Mouse (Mus musculus): Measurements from ENCODE around the gene Tdrd12.
"Not testable (repeated sequence)": the region's sequence is repeated elsewhere in the genome, so short reads cannot be mapped to it uniquely, and the experiment has no call there.

Tdrd12 gene

DNA sequence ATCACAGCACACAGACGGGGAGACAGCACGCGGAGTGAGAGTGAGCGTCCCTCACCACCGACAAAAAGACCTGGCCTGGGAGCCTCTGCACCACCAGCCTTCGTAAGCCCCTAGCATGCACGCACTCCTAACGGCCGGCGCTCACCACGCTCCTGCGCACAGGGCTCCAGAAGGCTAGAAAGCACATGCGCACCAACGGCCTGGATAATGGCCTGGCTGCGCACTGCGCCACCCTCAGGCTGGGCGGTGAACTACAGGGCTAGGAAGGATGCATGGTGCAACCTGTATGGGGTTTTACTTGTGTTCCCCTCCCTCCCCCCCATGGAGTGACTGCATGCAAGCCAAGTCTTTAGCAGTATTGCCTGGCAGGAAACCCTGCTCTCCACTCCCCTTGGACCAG is at the start of gene Tdrd12:
Tdrd12 (minus strand) TSS at position 184 of the 400 bp plus-strand sequence.
- in situ Hi-C loops (cut with MseI, MboI), result no loop called here

DNA sequence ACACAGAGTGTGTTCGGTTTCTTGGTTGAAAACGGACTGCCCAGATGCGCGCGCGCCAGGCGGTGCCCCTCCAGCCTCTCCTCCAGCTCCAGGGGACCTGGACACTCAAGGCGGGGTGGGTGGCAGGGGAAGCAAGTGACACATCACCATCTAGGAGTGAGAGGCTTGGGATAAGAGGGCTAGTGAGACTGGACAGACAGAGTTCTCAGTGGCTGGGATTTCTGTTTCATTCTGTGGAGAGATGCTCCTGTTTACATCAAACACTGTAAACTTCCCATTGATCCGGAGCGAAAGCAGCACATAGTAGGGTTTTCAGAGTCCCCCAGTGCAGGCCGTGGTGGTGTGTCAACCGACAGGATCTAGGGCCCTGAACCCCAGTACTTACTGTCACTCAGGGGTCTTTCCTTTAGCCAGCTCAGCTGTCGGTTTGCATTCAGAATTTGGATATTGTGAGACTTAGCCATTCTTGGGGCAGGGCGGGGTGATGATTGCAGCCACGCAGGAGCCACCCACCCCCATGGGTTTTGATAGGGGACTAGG is 49.4 kb upstream of the Tdrd12 start:
- in situ Hi-C loops (cut with MseI, MboI), result no loop called here

DNA sequence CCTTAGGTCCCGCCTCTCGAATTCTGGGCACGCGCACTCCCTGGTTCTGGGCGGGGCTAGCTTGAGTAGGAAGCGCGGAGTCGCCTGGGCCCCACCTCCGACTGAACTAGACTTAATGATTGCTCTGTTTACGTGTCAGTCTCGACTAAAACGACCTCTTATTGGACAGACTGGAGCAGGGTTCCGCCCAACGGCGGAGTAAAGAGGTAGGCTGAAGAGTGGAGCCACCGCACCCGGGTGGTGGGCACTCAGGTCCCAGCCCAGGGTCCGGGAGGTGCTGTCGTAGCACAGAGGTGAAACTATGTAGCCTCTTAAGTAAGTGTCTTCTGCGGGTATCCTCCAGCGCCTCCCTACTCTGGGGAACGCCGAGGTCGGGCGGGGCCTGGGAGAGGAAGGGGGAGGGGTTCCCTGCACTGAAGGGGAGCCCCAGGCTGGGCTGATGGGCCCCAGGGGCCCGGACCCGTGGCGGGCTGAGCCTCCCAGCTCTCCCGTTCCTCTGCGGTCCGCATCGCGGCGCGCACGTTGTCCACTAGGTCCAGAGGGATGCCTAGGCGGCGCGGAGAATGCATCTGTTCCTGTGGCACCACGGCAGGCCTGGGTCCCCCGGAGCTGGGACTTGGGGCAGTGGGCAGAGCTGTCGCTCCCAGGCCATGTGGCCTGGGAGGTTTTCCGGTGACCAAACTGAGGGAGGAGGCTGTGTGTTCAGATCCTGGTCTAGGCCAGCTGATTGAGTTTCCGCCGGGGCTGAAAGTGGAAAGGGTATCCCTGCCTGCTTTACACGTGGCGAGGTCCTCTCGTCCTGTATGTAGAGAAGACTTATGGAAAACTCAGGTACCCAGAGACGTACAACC is 48.7 kb upstream of the Tdrd12 start, which contains the start of gene Ankrd27:
Ankrd27 (plus strand) TSS at position 190 of the 851 bp plus-strand sequence.
- in situ Hi-C loops (cut with MseI, MboI), result no loop called here

DNA sequence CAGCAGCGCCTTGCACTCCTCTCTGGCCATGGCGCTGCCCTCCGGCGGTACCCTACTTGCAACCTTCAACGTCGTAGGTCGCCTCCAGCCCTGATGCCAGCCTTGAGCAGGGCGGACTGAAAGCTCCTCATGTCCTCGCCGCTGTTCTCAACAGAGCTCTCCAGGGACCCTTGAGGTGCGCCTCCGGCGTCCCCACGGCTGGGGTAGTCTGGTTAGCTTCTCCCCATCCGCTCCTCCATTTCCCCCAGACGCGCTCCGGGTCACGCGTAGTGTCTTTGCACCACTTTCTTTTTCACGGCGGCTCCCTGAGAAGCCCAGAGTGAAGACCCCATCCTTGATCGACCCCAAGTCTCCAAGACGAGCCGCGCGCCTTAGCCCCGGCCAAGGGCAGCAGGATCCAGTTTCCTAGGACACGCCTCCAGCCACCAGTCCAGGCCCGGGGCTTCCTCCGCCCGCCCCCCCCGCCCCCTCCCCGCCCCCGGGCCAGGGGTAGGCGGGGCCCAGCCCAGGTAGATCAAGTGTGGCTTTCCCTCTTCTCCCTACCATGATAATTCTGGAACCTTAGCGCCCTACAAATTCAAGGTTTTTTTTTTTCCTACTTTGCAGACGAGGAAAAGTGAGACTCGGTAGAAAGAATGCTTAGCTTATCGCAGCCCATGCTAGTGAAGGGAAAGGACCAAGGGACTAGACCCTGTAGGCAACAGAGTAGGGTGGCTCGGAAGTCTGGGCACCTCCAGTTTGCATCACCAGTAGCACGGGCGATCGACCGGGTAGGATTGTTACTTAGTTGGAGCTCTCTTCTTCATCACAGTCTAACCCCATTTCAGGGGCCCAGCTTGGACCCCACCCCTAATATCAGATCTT is 47.9 kb upstream of the Tdrd12 start, which contains the start of gene Rgs9bp:
Rgs9bp (minus strand) TSS at position 392 of the 864 bp plus-strand sequence.
- in situ Hi-C loops (cut with MseI, MboI), result no loop called here

DNA sequence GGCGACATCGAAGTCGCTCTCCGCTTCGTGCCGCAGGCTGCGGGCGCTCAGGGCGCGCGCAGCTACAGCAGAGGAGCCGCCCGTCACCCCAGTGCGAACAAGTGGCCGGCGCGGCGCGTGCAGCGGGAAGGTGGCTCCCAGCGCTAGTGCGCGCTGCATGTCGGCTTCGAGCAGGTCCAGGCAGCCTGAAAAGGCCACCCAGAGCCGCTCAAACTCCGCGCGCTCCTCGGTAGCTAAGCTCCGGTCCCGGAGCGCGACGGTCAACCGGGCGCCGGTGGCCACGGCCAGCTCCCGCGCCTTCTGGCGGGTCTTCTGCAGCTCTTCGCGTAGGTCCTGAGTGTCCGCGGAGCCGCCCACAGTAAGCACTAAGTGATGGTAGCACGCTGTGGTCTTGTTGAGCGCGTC is 47.2 kb upstream of the Tdrd12 start:
- in situ Hi-C loops (cut with MseI, MboI), result no loop called here

DNA sequence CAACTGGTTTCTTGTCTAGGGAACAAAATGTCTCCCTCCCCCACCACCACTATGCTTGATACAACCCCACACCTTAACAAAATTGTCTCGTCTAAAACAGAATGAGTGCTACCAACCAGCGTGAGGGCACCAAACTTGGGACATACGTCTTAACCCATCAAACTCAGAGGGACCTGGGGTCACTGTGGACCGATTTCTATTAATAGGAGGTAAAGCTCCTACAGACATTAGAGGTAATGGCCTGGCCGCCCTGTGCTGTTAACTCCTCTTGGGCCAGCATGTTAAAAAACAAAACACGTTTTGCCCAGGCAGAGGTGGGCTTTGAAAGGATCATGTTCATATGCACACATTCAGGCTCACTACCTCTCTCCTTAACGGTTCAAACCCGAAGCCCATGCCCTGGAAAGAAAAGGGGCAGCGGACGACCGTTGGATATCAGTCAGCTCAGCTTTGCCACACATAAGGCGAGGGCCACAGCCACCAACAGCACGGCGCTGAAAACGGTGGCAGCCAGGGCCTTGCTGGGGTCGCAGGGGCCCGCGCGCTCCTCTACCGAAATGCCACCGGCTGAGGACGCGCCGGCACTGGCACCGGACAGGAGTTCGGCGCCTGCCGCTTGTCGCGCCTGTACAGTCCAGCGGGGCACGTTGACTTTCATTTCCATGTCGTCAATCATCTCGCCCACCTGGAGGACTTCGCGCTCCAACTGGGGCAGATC is 46.7 kb upstream of the Tdrd12 start:
- in situ Hi-C loops (cut with MseI, MboI), result no loop called here

DNA sequence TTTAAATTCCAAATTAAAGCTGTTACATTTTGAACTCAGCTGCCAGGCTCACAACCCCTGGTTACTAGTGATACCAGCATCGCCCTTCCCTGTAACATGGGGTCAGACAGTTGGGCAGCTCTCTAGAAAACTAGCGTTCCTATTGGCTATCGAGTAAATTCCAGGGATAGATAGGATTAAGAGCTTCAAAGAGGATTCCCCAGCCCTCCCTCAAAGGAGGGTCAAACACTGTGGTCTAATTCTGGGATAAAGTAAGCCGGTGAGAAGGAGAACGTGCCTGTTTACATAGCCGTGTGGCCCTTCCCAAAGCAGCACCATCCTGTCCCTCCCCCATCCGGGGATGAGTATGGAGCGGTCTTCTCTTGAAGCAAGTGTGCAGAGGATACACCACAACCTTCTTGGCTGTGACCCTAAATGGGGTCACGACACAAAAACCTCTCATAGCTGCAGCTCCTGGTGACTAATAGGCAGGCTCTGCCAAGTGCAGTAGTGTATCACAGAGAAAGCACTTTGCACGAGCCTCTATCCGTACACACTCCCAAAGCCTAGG is 46.0 kb upstream of the Tdrd12 start:
- in situ Hi-C loops (cut with MseI, MboI), result no loop called here

DNA sequence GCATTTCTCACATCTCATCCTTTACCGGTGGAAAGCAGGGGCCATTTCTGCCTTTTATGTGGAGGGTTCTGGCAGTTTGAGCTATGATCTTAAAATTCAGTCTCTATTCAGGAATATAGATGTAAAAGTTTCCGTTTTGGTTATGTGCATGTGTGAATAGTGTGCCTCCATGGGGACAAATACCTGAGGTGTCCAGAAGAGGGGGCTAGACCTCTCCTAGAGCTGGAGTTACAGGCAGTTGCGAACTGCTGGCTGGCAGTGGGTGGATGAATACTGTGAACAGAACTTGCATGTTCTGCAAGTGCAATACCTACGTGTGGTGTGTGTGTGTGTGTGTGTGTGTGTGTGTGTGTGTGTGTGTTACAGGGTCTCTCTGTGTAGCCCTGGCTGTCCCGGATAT is 45.2 kb upstream of the Tdrd12 start:
- in situ Hi-C loops (cut with MseI, MboI), result no loop called here

DNA sequence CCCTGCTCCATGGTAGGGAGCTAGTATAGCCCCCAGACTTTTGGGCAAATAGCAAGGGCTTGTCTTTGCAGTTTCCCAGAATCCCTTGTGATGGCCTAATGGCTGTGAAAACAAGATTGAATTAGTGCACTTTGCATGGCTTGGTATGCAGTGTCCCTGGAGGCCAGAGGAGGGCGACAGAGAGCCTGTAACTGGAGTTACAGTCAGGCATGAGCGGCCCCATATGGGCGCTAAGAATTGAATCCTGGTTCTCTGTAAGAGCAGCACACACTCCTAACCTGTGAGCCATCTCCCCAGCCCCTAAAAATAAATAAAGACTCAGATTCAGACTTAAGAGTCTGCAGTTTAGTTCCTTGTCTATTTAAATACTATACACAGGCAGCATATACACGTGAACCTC is 42.3 kb upstream of the Tdrd12 start:
- in situ Hi-C loops (cut with MseI, MboI), result no loop called here

DNA sequence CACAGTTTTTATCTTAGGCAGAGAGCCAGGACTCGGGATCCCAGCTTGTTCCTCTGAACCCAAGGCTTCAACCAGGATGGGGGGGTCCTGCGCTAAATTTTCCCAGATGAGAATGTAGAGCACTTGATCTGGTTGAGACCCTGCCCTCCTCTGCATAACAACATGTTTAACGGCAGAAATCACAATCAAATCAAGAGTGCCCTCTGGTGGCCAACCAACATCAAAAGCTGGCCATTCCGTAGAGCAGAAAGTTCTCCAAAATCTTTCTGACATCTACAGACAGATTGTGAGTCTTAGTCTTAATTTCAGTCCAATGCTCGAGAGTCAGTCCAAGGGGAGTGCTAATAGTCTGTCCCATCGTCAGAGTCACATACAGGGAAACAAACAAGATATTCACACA is 33.3 kb upstream of the Tdrd12 start:
- in situ Hi-C loops (cut with MseI, MboI), result not testable (repeated sequence)

DNA sequence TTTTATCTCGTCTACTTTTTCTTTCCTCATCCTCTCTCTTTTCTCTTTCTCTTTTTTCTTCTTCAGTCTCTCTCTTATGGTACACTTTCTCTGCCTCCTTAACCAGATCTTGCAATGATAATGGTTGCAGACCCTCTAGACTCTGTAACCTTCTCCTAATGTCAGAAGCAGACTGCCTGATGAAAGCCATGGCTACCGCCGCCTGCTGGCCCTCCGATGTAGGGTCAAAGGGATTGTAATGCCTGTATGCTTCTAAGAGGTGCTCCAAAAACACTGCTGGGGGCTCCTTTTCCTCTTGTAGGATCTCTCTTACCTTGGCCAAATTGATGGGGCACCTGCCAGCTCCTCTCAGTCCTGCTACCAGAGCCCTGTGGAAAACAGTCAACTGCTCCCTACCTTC is 32.2 kb upstream of the Tdrd12 start:
- in situ Hi-C loops (cut with MseI, MboI), result not testable (repeated sequence)

DNA sequence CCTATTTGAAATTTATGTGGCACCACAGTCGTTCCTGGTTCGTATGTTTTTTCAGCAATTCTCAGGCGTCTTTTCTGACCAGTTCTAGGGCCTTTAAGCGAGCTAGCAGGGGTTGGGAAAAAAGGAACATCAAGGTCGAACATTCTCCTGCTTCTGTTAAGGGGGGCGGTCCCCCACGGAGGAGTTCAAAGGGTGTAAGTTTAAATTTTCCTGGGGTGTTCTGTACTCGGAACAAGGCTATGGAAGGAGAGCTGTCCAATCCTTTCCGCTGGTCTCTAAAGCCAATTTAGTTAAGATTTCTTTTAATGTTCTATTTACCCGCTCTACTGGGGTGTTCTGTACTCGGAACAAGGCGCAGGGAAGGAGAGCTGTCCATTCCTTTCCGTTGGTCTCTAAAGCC is 28.4 kb upstream of the Tdrd12 start:
- in situ Hi-C loops (cut with MseI, MboI), result not testable (repeated sequence)

DNA sequence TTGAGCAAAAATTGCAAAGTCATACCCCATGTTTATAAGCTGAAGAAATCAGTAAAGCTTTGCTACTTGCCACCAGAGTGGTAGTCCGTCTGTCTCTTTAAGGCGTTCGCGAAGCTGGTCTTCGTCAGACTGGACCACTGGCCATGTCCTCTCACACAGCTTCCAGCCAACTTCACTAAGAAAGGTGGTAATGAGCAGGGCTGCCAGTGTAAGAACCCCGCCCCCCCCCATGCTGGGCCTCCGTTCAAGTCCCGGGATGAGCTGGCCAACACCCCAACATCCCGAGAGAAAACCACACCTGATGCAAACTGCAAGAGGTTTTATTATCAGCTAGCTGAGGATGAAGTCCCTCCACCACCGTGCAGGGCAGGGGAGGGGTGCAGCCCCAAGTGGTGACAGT is 27.3 kb upstream of the Tdrd12 start:
- in situ Hi-C loops (cut with MseI, MboI), result not testable (repeated sequence)

DNA sequence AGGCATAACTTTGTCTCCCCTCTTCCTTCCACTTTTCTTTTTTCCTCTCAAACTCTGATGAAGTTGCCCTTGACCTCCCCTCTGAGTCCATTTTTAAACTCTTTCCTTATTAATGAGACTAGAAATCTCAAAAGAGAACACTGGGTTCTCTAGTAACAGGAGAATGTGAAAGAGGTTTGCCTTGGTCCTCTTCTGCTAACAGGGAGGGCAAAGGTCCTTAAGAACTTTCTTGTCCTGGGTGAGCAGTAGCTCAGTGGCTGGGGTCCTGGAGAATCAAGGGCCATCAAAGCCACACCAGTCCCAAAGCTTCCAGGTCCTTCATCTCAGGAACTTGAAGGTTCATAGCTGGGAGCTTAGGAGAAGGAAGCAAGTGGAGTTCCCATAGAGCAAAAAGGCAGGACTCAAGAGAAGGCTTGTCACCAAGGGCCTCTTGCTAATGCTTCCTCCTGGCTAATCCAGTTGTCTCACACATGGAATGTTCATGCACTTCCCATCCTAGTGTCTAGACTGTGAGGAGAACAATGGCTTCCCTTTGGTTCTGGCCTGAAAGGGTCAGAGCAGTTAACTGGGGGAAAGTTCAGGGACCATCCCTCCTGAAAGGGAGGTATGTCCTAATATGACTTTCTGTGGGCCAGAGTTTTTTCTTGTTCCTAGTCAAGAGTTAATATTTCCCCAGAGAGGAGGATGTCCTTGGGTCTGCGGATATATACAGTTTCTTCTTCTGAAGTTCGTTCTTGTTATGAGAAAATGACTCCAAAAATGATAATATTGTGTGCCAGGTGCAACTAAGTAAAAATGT is 26.7 kb upstream of the Tdrd12 start:
- in situ Hi-C loops (cut with MseI, MboI), result no loop called here

DNA sequence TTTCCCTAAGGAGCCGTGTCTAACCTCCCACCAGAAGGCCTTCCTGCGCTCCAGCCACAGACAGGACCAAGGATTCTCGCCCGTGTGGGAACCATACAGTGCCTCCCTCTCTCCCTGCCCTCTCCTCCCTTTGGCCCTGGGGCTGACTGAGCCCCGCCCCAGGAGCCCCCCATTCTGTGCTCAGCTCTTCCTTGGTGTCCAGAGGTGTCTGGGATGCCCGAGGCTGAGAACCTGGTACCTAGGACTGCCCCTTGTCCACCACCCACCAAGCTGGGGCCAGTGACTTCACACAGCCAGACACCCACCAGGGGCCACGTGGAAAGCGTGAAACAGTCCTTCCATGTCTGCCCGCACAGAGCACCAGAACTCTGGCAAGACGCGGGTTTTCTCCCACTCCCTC is 25.5 kb upstream of the Tdrd12 start:
- in situ Hi-C loops (cut with MseI, MboI), result no loop called here

DNA sequence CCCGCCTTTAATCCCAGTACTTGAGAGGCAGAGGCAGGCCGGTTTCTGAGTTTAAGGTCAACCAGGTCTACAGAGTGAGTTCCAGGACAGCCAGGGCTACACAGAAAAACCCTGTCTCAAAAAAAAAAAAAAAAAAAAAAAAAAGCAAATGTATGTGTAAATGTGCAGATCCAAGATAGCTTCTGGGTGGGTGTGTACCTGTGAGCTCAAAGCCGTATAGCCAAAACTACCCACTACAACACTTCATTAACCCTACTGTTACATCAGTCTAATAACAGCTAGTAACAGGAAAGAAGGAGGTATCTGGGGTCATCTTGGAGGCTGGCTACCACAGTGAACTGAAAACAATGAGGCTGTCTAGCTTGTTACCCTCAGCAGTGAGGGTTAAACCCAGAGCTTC is 22.3 kb upstream of the Tdrd12 start:
- in situ Hi-C loops (cut with MseI, MboI), result no loop called here

DNA sequence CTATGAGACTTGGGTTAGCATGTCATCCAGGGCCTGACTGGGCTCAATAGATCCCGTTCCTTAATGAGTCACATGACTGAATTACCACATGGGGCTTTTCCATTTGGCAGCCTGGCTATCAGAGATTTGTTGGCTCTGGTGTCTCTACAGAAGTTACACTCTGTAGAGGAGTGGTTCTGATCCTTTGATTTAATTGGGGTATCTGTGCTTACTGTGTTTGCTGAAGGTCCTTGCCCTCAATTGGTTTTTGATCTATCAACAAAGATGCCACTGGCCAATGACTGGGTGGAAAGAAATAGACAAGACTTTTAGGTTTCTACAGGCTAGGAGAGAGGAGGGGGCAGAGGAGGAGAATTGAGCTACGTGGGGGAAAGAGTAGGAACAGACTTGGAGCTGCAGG is 21.1 kb upstream of the Tdrd12 start:
- in situ Hi-C loops (cut with MseI, MboI), result no loop called here

DNA sequence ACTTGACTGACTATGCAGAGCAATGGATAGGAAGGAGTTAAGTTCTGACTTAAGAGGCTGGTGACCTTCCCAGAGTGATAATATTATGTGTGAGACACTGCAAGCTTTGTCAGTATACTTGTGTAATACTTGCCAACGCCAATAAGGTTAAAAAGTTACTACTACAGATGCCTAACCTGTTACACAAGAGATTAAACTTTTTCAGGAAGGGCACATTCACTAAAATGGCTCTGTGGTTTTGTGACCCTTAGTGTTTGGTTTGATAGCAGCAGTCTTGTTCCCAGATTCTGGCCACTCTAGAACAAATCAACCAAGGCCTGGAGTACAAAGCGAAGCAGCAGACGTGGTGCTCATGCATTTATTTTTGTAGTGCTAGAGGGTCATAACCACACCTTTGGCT is 20.0 kb upstream of the Tdrd12 start:
- in situ Hi-C loops (cut with MseI, MboI), result no loop called here

DNA sequence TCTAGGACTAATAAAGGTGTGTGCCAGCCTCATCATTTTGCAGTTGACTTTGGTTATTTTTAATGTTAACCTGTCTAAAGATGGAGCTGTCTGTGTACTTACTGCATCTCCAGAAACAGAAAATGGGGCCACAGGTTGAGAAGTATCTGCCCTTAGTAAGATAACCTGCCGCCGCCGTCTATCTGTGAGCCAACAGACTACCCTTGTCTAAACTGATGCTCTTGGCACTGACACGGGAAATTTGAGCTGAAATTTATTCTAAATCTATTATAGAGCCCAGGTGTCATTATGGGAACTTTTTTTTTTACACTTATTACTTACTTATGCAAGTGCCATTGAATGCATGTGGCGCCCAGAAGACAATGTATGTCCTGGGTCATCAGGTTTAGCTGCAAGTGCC is 19.4 kb upstream of the Tdrd12 start:
- in situ Hi-C loops (cut with MseI, MboI), result no loop called here

DNA sequence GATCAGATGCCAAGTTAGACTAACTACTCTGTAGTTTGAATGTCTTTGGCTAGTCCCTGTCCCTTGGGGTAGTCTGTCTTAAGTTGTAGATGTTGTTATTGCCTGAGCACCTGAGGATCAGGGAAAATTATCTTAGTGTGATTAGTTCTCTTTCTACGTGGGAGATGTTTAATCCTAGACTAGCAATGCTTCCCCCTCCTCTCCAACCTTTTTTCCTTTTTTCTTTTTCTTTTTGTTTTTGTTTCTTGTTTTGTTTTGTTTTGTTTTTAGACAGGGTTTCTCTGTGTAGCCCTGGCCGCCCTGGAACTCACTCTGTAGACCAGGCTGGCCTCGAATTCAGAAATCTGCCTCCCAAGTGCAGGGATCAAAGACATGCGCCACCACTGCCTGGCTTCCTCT is 18.7 kb upstream of the Tdrd12 start, which contains the start of gene Nudt19:
Nudt19 (minus strand) TSS at position 100 of the 399 bp plus-strand sequence.
- in situ Hi-C loops (cut with MseI, MboI), result no loop called here

Data from mouse trophoblast stem cell (cell line).